Mouse (Mus musculus) cerebellum, postnatal 36 days (tissue): ENCODE data around the gene Fto.

Source experiments
- DNase-seq, 2 experiments: peaks; one replicate each; pipeline ENCODE4 v3.0.0; 2021 to 2022; ENCODE audit warnings: mixed read lengths in 2 of 2

The Fto gene

DNA sequence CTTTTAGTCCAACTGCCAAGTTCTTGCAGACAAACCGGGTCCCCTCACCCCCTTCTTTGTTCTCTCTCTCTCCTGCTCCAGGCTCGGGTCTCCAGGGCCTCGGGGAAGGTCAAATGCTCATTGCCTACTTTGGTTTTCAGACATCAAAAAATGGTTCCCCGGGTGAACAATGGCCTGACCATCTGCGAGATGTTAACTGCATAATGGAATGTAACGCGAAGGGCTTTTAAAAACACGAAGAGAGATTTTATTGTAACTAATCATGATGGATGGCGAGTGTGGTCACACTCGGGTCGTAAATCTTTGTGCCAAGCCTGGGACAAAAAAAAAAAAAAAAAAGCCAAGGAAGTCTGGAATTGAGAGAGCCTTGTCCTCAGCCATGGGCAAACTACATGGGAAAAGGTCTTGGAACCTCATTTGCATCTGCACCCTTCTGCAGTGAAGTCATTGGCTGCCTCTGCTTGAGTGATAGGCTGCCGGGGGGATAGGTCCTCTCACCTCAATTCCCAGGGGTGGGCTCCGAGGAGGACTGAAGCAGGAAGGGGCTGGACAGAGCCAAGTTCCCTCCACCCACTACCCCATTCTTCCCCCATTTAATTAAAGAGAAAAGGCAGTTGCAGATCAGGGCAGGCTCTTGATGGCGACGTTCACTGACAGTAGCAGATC is 378.9 kb downstream of the Fto start:
- no peak for DNase-seq

GRCm38 (mm10) chr8:91706533-91706932 is 393.2 kb downstream of the Fto start:
- no peak for DNase-seq

DNA sequence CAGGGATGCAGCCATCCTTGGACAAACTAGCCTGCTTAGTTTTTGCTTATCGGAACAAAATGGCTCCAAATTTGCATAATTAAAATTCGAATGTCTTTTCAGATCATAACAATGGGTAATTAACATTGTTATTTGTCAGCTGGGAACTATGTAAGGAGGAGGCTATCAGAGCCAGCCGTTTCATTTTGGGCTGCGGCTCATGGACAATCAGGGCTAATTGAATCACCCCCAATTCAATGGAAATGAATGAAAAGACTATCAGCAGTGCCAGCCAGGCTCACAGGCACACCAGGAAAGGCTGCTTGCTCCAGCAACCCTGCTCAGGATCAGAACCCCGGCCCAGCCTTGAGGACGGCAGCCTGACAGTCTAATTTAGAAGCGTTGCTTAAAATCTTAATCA is 395.3 kb downstream of the Fto start:
- DNase-seq, result no peak

DNA sequence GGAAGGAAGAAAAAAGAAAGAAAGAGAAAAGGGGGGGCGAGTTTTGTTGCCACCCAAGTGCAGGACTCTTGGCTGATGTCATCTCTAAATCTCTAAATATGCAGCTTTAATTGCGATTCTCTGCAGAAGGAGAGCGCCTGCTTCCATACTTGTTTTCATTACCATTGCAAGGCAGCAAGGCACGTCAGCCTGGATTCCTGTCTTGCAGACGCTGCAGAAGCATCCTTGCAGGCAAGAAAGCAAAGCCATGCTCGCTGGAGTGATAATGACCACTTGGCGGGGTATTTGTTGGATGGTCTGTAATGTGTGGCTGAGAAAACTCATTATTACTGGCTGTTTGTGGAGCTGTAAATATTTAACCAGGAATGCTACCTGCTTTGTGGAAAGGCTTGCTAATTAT is 396.4 kb downstream of the Fto start:
- DNase-seq, result no peak

- DNase-seq, result no peak
Measured at GRCm38 (mm10) chr8:91711202-91711601, 397.9 kb downstream of the Fto start.

GRCm38 (mm10) chr8:91711981-91712598 is 398.8 kb downstream of the Fto start:
- no peak for DNase-seq

GRCm38 (mm10) chr8:91712731-91713569 is 399.6 kb downstream of the Fto start:
- peak; percentile 8 to 33 for DNase-seq

GRCm38 (mm10) chr8:91713677-91714312 is 400.5 kb downstream of the Fto start:
- DNase-seq, result no peak

DNA sequence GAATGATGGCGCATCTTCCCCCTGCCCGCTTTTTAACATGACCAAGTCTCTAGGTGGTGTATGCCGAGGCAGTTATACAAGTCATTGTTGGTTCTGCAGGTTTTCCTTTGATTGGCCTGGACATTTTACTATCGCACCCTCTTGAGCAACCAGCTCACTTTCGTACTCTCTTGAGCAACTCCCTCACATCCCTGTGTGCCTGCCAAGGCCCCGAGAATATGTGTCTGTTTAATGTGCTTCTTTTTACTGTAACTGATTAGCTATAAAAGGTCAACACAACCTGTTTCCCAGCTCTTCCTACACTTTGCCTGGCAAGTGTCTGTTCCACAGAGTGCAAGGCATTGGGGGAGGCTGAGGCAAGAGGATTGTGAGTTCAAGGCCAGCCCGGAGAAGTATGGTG is 401.4 kb downstream of the Fto start:
- DNase-seq, result no peak

DNA sequence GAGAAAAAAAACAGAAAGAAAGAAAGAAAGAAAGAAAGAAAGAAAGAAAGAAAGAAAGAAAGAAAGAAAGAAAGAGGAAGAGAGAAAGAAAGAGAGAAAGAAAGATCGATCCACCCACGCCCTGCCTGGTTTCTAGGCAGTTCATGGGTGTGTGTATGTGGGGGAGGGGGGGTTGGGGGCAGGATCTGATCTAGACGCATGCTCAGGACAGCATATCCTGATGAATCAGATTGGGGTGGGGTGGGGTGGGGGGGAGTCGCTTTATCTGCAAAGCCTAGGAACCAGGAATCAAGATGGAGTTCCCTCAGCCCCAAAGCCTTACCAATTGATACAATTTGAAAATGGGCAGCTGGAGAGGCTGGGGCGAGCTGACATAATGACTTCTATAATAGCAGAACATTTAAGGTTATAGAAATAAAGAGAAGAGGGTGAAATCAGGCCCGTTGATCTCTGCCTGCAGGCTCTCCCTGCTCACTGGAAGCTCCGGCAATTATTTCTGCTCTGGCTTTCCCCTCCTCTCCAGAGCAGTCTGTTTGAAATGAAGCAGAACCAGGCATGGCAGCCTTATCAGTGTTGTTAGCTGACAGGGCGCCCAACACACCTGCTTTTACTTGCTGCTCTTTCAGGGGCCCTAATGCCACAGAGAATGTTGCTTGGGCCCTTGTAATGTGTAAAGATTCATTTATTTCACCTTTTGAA is 402.2 kb downstream of the Fto start:
- no peak for DNase-seq
